9 mouse cellular contexts compared by ENCODE assay signal in the genomic region with DNA sequence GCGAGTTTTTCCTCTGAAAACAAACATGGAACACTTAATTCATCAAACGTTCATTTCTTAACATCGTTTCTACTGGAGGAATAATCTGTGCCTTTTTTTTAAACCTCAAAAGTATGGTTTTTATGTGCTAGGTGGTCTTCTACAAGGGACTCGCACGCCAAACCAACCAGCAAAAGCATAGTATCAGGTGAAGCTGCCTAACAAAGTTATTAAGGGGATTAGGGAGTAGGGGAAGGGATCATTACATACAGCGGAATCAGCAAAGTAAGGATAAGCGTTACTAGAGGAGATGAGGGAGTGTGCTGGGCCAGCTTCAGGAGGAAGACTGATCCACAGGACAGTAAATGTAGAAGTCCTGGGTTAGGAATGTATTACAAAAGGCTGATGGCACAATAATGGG. TPM values are rescaled to one million over a fixed set of nuclear protein-coding genes. Genes with fewer than 3 reads are reported as not detected.
DNase-seq lines count a peak whose midpoint lies in the region; ATAC-seq and TF ChIP-seq lines count a peak whose summit lies in the region.
"Had no signal": no experiment of that assay in that cellular context is flagged by ENCODE, and none has a peak within 500 bp of the region (broad histone marks: within the 10 kb centered on the region; RNA-seq: fewer than 3 reads in every experiment).

No protein-coding gene starts in this region.

- peaks cover 12% of the 10 kb centered on the region for H3K36me3 ChIP-seq in kidney, embryonic 15.5 days
- H3K36me3 ChIP-seq in hindbrain, embryonic 16.5 days (ENCODE audit: control insufficient read depth, insufficient read depth, low read length) = peaks cover 6% of the 10 kb centered on the region
- H3K36me3 ChIP-seq in myocyte (ENCODE audit: control insufficient read depth, insufficient read depth) = no peaks in the 10 kb centered on the region

- peak overlapping the region; percentile 14 for H3ac ChIP-seq in myocyte (ENCODE audit: control insufficient read depth, insufficient read length)

- DNase-seq in kidney, postnatal 25 days = no peak
- no peak for DNase-seq in frontal cortex, adult 2 months (ENCODE audit: extremely low spot score in 1 of 2, low spot score in 1 of 2)
- no peak for DNase-seq in spleen, postnatal 14 days (ENCODE audit: low spot score in 2 of 2)
- DNase-seq in left cerebral cortex, postnatal 10 days (ENCODE audit: extremely low spot score in 1 of 2, low spot score in 2 of 2) = no peak

- H3K79me2 ChIP-seq in myocyte (ENCODE audit: control insufficient read depth, insufficient read depth) = no peaks in the 10 kb centered on the region

- peaks cover 8% of the 10 kb centered on the region for H3K4me1 ChIP-seq in kidney, embryonic 15.5 days
- no peaks in the 10 kb centered on the region for H3K4me1 ChIP-seq in brown adipose tissue, adult 24 weeks (ENCODE audit: control insufficient read depth, insufficient read depth, insufficient read length, low read length)
- peaks cover 10% of the 10 kb centered on the region for H3K4me1 ChIP-seq in hindbrain, embryonic 16.5 days (ENCODE audit: control insufficient read depth, insufficient read depth, low read depth, low read length)

- intact Hi-C loops in left cerebral cortex, postnatal 10 days (cut with DNase I) = no loop called here

- WGBS in kidney, embryonic 15.5 days = 9% methylated on average over 7 of the region's 7 CpGs
- WGBS in hindbrain, embryonic 16.5 days = 12% methylated on average over 7 of the region's 7 CpGs

- H3K9ac ChIP-seq in kidney, embryonic 15.5 days = no peak overlapping the region
- peak overlapping the region; percentile 56 for H3K9ac ChIP-seq in hindbrain, embryonic 16.5 days (ENCODE audit: low read depth, low read length)

- no peak for ATAC-seq in kidney, embryonic 15.5 days (replicated peaks; ENCODE audit: low FRiP score)
- ATAC-seq in hindbrain, embryonic 16.5 days = no peak

- peaks cover 6% of the 10 kb centered on the region; the same call in 1 of the 2 replicates for H3K27me3 ChIP-seq in kidney, embryonic 15.5 days
- H3K27me3 ChIP-seq in hindbrain, embryonic 16.5 days (replicated peaks; ENCODE audit: control insufficient read depth, insufficient read depth, low read length) = no peaks in the 10 kb centered on the region
- peaks cover 4% of the 10 kb centered on the region for H3K27me3 ChIP-seq in myocyte (ENCODE audit: control insufficient read depth, insufficient read depth, insufficient read length)

- TF ChIP-seq POLR2A in myocyte (IDR thresholded peaks at IDR 0.05; ENCODE audit: insufficient read length, low read depth) = no peak

- peak overlapping the region; percentile 94 for H3K4me2 ChIP-seq in kidney, embryonic 15.5 days
- H3K4me2 ChIP-seq in hindbrain, embryonic 16.5 days (ENCODE audit: low read length) = peak overlapping the region; percentile 81
- peak overlapping the region; percentile 88 for H3K4me2 ChIP-seq in myocyte (ENCODE audit: low read depth)

- peak overlapping the region; percentile 95 for H3K4me3 ChIP-seq in kidney, embryonic 15.5 days (replicated peaks)
- H3K4me3 ChIP-seq in brown adipose tissue, adult 24 weeks (ENCODE audit: insufficient read depth, low read depth, low read length) = peak overlapping the region; percentile 53
- H3K4me3 ChIP-seq in hindbrain, embryonic 16.5 days (ENCODE audit: low read length) = peak overlapping the region; percentile 79
- H3K4me3 ChIP-seq in myocyte = peak overlapping the region; percentile 64

- no peaks in the 10 kb centered on the region for H3K9me3 ChIP-seq in kidney, embryonic 15.5 days (replicated peaks)
- H3K9me3 ChIP-seq in hindbrain, embryonic 16.5 days (ENCODE audit: control insufficient read depth, low read length) = no peaks in the 10 kb centered on the region

- no peak overlapping the region for H3K27ac ChIP-seq in kidney, embryonic 15.5 days
- H3K27ac ChIP-seq in brown adipose tissue, adult 24 weeks (replicated peaks; ENCODE audit: low read depth, low read length) = peak overlapping the region; percentile 84
- no peak overlapping the region for H3K27ac ChIP-seq in hindbrain, embryonic 16.5 days (ENCODE audit: low read depth, low read length)

TF ChIP-seq in myocyte, 11 proteins besides CTCF, POLR2A, EP300 and RAD21:
- TF ChIP-seq POLR2AphosphoS2 (IDR thresholded peaks at IDR 0.05; ENCODE audit: insufficient read length, low read depth) (no peak), CEBPB (IDR thresholded peaks at IDR 0.05; ENCODE audit: insufficient read depth, poor library complexity, severe bottlenecking) (no peak), TCF3 (IDR thresholded peaks at IDR 0.05; ENCODE audit: insufficient read length, low read depth) (no peak), MAX (IDR thresholded peaks at IDR 0.05; ENCODE audit: low read depth) (no peak), MYOD1 (IDR thresholded peaks at IDR 0.05; ENCODE audit: control insufficient read depth in 1 of 3, insufficient read length in 2 of 3, low read depth in 2 of 3) (no peak), MYOG (IDR thresholded peaks at IDR 0.05; ENCODE audit: control insufficient read depth in 1 of 3, insufficient read depth in 1 of 3, insufficient read length in 2 of 3, low read depth in 2 of 3) (no peak), SRF (IDR thresholded peaks at IDR 0.05; ENCODE audit: control insufficient read depth, insufficient read length, low read depth) (no peak), USF1 (IDR thresholded peaks at IDR 0.05; ENCODE audit: low read depth) (no peak)

RNA-seq across cellular contexts. Expression of a gene that starts 0.6 kb away (rescaled TPM):
- polyA plus RNA-seq in kidney, embryonic 15.5 days (2015; fragmentation: Nextera tagmentation; extraction: Ambion mirVana) = 16.3 TPM in 2 replicates
- polyA plus RNA-seq in brown adipose tissue, adult 24 weeks (2012; ENCODE audit: insufficient read depth, insufficient read length, missing spikeins) = 12.5 and 13.6 TPM in 2 replicates
- 18.5 and 21.6 TPM in 2 replicates for polyA plus RNA-seq in hindbrain, embryonic 16.5 days (2015; fragmentation: Nextera tagmentation; extraction: Ambion mirVana)
- polyA plus RNA-seq in myocyte (2012; fragmentation: generic; extraction: Trizol) = 4.0 TPM
- polyA plus RNA-seq in frontal cortex, adult 2 months (2012; rRNA removed) = 12.5 and 12.9 TPM in 2 replicates
- total RNA-seq in left cerebral cortex, postnatal 10 days (2021) = 10 to 100 TPM; 11.2 to 13.9 TPM

RNA-seq across cellular contexts. Expression of a gene that starts 15.4 kb away (rescaled TPM):
- polyA plus RNA-seq in kidney, embryonic 15.5 days (2015; fragmentation: Nextera tagmentation; extraction: Ambion mirVana) = not detected in 2 replicates
- not detected in 2 replicates for polyA plus RNA-seq in brown adipose tissue, adult 24 weeks (2012; ENCODE audit: insufficient read depth, insufficient read length, missing spikeins)
- polyA plus RNA-seq in hindbrain, embryonic 16.5 days (2015; fragmentation: Nextera tagmentation; extraction: Ambion mirVana) = not detected in 2 replicates
- polyA plus RNA-seq in myocyte (2012; fragmentation: generic; extraction: Trizol) = not detected
- polyA plus RNA-seq in frontal cortex, adult 2 months (2012; rRNA removed) = not detected in 2 replicates
- total RNA-seq in left cerebral cortex, postnatal 10 days (2021) = not detected
- polyA plus RNA-seq: large intestine, adult 2 months had no signal

RNA-seq across cellular contexts. Expression of a gene that starts 42.7 kb away (rescaled TPM):
- not detected in 2 replicates for polyA plus RNA-seq in kidney, embryonic 15.5 days (2015; fragmentation: Nextera tagmentation; extraction: Ambion mirVana)
- 5,846 and 5,913 TPM in 2 replicates for polyA plus RNA-seq in brown adipose tissue, adult 24 weeks (2012; ENCODE audit: insufficient read depth, insufficient read length, missing spikeins)
- polyA plus RNA-seq in hindbrain, embryonic 16.5 days (2015; fragmentation: Nextera tagmentation; extraction: Ambion mirVana) = 0.12 and 0.21 TPM in 2 replicates
- polyA plus RNA-seq in myocyte (2012; fragmentation: generic; extraction: Trizol) = not detected
- polyA plus RNA-seq in frontal cortex, adult 2 months (2012; rRNA removed) = 0.19 and 0.22 TPM in 2 replicates
- not detected for total RNA-seq in left cerebral cortex, postnatal 10 days (2021)

RNA-seq across cellular contexts. Expression of a gene that starts 56.8 kb away (rescaled TPM):
- polyA plus RNA-seq in kidney, embryonic 15.5 days (2015; fragmentation: Nextera tagmentation; extraction: Ambion mirVana) = 0.25 and 0.26 TPM in 2 replicates
- not detected in 2 replicates for polyA plus RNA-seq in brown adipose tissue, adult 24 weeks (2012; ENCODE audit: insufficient read depth, insufficient read length, missing spikeins)
- 15.8 and 17.0 TPM in 2 replicates for polyA plus RNA-seq in hindbrain, embryonic 16.5 days (2015; fragmentation: Nextera tagmentation; extraction: Ambion mirVana)
- polyA plus RNA-seq in myocyte (2012; fragmentation: generic; extraction: Trizol) = not detected
- polyA plus RNA-seq in frontal cortex, adult 2 months (2012; rRNA removed) = 8.9 and 9.2 TPM in 2 replicates
- total RNA-seq in left cerebral cortex, postnatal 10 days (2021) = 10 to 100 TPM; 10.8 to 11.0 TPM

Comparison
In these comparisons a context has a peak if more than half of its experiments do, and no peak if none do; other contexts are left out.
1. RNA of a gene that starts 42.7 kb away (polyA plus RNA-seq): 5,846 to 5,913 TPM in brown adipose tissue, adult 24 weeks; 0.19 to 0.22 TPM in frontal cortex, adult 2 months, 0.12 to 0.21 TPM in hindbrain, embryonic 16.5 days, not detected in kidney, embryonic 15.5 days and not detected in myocyte (single experiment); every median in the first group is over 1,000 times any median in the second.
2. Peak in every context shown above with its lines, with median percentiles within 50 percentile points of each other: H3K4me2 ChIP-seq and H3K4me3 ChIP-seq.